Mouse (Mus musculus): Measurements from ENCODE around the gene Mypn. TPM values are rescaled to one million over a fixed set of nuclear protein-coding genes. Genes with fewer than 3 reads are reported as not detected.

Gene Mypn
- polyA plus RNA-seq, 1 experiment, result 2.5 TPM

DNA sequence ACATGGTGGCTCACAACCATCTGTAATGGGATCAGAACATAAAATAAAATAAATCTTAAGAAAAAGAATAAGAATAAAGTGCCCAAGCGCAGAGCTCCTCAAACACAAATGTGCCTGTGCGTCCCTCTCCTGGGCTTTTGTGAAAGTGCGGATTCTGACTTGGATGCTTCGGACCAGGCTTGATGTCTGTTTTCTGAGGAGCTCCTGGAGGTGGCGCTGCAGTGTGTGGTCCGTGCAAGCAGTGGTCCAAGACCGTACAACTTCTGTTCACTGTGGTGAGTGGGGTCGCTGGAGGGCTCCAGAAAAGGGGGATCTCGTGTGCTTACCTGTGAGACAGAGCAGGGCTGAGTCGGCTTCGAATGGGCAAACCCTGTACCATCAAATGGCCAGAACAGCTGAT is 78.4 kb downstream of the Mypn start:
- no peak overlapping the region for H3K4me3 ChIP-seq (ENCODE audit: insufficient read depth, low read length)
- TF ChIP-seq CTCF (IDR thresholded peaks at IDR 0.05; ENCODE audit: extremely low read depth, insufficient read depth, low read length) (peak; percentile 34; the same call in 1 of the 2 replicates), POLR2A (IDR thresholded peaks at IDR 0.05; ENCODE audit: extremely low read depth, insufficient read depth, low read length) (no peak)

DNA sequence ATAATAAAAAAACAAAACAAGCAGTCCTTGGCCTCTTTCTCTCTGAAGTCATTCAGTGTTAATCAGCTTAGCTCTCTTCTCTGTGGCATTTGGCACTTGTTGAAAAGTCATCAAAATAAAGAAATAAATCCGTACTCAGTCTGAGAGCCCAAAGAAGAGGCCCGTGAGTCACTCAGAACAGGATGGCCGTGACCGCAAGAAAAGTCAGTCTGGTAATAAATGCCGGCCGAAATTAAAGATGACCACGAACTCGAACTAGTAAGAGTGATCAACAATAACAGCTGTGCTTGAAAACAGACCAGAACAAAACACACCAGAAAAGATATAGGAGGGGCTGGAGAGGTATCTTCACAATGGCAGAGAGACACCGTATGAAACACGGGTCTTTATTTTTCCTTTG is 79.7 kb downstream of the Mypn start:
- Histone ChIP-seq H3K27ac (ENCODE audit: insufficient read depth, low read length) (no peak overlapping the region), H3K4me1 (ENCODE audit: control insufficient read depth, insufficient read depth, low read length) (no peaks in the 10 kb centered on the region), H3K4me3 (ENCODE audit: insufficient read depth, low read length) (no peak overlapping the region)
- TF ChIP-seq POLR2A (IDR thresholded peaks at IDR 0.05; ENCODE audit: extremely low read depth, insufficient read depth, low read length) (no peak), CTCF (IDR thresholded peaks at IDR 0.05; ENCODE audit: extremely low read depth, insufficient read depth, low read length) (no peak)

More for the DNA sequence above, 78.4 kb downstream of the Mypn start:
- H3K27ac ChIP-seq (ENCODE audit: insufficient read depth, low read length), result no peak overlapping the region
- no peaks in the 10 kb centered on the region for H3K4me1 ChIP-seq (ENCODE audit: control insufficient read depth, insufficient read depth, low read length)

DNA sequence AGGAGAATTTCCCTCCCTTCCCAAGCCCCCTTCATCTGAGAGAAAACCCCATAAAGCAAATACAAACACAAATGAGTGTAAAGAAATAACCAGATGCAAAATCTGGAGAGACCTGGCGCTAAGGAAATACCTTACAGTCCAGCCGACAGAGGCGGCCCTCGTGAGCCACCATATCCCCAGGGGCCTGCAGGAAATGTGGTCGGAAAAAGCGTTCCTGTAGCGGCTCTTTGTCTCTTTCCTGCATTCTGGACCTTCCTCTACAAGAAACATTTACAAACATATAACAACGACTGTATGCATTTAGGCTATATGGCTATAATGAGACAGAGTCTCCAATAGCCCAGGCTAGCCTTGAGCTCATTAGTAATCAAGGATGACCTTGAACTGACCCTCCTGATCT is 80.6 kb downstream of the Mypn start:
- Histone ChIP-seq H3K27ac (ENCODE audit: insufficient read depth, low read length) (no peak overlapping the region), H3K4me1 (ENCODE audit: control insufficient read depth, insufficient read depth, low read length) (no peaks in the 10 kb centered on the region), H3K4me3 (ENCODE audit: insufficient read depth, low read length) (no peak overlapping the region)
- TF ChIP-seq POLR2A (IDR thresholded peaks at IDR 0.05; ENCODE audit: extremely low read depth, insufficient read depth, low read length) (no peak), CTCF (IDR thresholded peaks at IDR 0.05; ENCODE audit: extremely low read depth, insufficient read depth, low read length) (no peak)

DNA sequence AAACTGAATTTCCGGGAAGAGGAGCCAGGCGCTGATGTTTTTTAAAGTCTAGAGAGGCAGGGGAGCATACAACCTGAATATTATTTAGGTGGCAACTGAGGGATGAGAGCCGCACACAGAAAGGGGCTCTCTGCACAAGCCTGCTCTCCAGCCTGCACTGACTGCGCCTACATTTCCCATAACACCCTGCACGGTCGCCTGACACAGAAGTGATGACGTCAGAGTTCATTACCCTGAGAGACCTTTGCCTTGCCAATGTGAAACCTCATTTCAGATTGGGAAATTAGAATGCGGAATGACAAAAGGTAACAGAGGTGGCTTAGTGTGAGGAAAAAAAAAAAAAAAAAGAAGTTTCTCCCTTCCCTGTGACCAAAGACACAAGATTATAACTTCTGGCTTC is 81.2 kb downstream of the Mypn start:
- H3K4me3 ChIP-seq (ENCODE audit: insufficient read depth, low read length), result no peak overlapping the region
- TF ChIP-seq POLR2A (IDR thresholded peaks at IDR 0.05; ENCODE audit: extremely low read depth, insufficient read depth, low read length) (no peak), CTCF (IDR thresholded peaks at IDR 0.05; ENCODE audit: extremely low read depth, insufficient read depth, low read length) (no peak)
- H3K27ac ChIP-seq (ENCODE audit: insufficient read depth, low read length), result no peak overlapping the region
- H3K4me1 ChIP-seq (ENCODE audit: control insufficient read depth, insufficient read depth, low read length), result no peaks in the 10 kb centered on the region

DNA sequence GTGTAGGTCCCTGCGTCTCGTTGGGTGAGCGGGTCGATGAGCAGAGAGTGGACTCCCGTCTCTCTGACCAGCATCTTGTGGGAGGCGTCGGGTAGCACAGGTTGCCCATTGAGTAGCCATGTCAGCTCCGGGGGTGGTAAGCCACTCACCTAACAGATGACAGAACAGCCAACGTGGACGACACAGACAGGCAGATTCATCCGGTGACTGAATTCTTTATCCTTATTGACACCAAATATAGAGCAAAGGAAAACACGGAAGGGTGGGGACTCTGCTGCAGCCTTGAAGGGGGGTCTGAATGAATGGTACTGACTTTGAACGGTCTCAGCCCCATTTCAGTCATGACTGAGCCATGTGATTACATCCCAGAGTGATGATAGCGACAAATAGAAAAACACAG is 81.8 kb downstream of the Mypn start:
- TF ChIP-seq CTCF (IDR thresholded peaks at IDR 0.05; ENCODE audit: extremely low read depth, insufficient read depth, low read length), result no peak
- TF ChIP-seq POLR2A (IDR thresholded peaks at IDR 0.05; ENCODE audit: extremely low read depth, insufficient read depth, low read length), result no peak
- H3K27ac ChIP-seq (ENCODE audit: insufficient read depth, low read length), result no peak overlapping the region
- H3K4me1 ChIP-seq (ENCODE audit: control insufficient read depth, insufficient read depth, low read length), result no peaks in the 10 kb centered on the region
- no peak overlapping the region for H3K4me3 ChIP-seq (ENCODE audit: insufficient read depth, low read length)

DNA sequence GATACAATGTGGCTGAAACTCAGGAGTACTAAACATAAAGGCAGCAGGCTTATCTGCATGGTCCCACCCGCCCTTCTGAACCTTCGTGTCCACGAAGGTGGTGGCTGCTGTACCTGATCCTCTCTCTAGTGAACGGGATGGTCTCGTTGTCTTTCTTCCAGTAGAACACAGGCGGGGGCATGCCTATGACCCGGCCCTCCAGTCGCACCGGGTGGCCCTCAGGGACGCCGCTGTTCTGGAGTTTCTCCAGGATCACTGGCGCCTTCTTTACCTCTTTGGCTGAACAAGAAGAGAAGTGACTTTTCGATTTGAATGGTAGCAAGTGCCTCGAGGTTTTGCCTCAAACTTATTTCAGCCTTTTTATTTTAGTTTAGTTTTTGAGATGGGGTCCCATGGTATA is 83.8 kb downstream of the Mypn start:
- Histone ChIP-seq H3K27ac (ENCODE audit: insufficient read depth, low read length) (no peak overlapping the region), H3K4me1 (ENCODE audit: control insufficient read depth, insufficient read depth, low read length) (no peaks in the 10 kb centered on the region), H3K4me3 (ENCODE audit: insufficient read depth, low read length) (no peak overlapping the region)
- TF ChIP-seq CTCF (IDR thresholded peaks at IDR 0.05; ENCODE audit: extremely low read depth, insufficient read depth, low read length) (no peak), POLR2A (IDR thresholded peaks at IDR 0.05; ENCODE audit: extremely low read depth, insufficient read depth, low read length) (no peak)

DNA sequence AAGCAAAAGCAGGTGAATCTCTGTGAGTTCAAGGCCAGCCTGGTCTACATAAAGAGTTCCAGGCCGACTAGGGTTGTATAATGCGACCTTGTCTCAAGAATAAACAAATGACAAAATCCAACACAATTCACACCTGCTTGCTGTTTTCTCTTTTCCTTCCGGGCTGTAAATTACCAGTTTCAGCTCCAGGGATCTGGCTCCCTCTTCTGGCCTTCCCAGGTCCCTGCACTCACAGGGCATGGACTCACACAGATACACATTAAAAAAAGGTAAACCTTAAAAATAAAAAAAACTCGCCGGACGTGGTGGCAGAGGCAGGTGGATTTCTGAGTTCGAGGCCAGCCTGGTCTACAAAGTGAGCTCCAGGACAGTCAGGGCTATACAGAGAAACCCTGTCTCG is 86.2 kb downstream of the Mypn start:
- no peak overlapping the region for H3K27ac ChIP-seq (ENCODE audit: insufficient read depth, low read length)
- no peaks in the 10 kb centered on the region for H3K4me1 ChIP-seq (ENCODE audit: control insufficient read depth, insufficient read depth, low read length)
- TF ChIP-seq CTCF (IDR thresholded peaks at IDR 0.05; ENCODE audit: extremely low read depth, insufficient read depth, low read length), result no peak
- no peak for TF ChIP-seq POLR2A (IDR thresholded peaks at IDR 0.05; ENCODE audit: extremely low read depth, insufficient read depth, low read length)
- no peak overlapping the region for H3K4me3 ChIP-seq (ENCODE audit: insufficient read depth, low read length)

DNA sequence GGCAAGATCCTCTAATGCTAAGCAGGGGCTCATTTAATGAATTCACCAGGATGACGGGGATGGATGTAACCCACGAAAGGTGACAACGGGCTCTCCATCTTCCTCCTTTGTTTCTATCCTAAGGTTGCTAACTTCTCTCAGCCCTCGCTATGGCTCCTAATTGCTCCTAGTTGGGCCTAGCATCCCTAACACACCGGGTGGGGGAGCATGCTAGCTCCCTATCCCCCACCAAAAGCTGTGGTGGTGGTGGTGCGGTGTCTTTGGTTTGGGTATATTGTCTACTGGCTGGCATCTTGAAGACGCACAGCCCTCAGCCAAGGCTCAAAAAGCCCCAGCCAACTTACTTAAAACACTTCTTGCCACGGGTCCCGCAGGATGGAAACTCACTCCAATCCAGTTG is 87.4 kb downstream of the Mypn start:
- TF ChIP-seq POLR2A (IDR thresholded peaks at IDR 0.05; ENCODE audit: extremely low read depth, insufficient read depth, low read length), result no peak
- no peak for TF ChIP-seq CTCF (IDR thresholded peaks at IDR 0.05; ENCODE audit: extremely low read depth, insufficient read depth, low read length)
- H3K4me1 ChIP-seq (ENCODE audit: control insufficient read depth, insufficient read depth, low read length), result no peaks in the 10 kb centered on the region
- no peak overlapping the region for H3K27ac ChIP-seq (ENCODE audit: insufficient read depth, low read length)
- H3K4me3 ChIP-seq (ENCODE audit: insufficient read depth, low read length), result no peak overlapping the region

DNA sequence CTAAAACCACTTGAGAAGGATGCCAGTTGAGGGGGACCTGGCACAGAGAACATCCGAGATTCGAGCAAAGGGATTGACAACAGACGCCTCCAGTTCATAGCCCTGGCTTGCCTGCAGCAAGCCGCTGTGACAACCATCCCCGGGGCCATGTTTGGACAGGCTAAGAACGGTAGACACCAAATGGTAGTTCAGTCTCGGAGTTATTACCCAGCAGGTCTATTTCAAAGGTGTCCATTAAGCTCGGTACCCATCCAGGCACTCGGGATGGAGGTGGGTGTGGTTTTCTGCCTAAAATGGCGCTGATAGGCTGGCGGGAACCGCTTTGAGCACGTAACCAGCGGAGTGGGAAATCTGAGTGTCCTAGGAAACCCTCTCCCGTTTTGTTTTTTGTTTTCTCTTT is 87.9 kb downstream of the Mypn start:
- TF ChIP-seq CTCF (IDR thresholded peaks at IDR 0.05; ENCODE audit: extremely low read depth, insufficient read depth, low read length) (no peak), POLR2A (IDR thresholded peaks at IDR 0.05; ENCODE audit: extremely low read depth, insufficient read depth, low read length) (no peak)
- no peak overlapping the region for H3K4me3 ChIP-seq (ENCODE audit: insufficient read depth, low read length)
- no peaks in the 10 kb centered on the region for H3K4me1 ChIP-seq (ENCODE audit: control insufficient read depth, insufficient read depth, low read length)
- H3K27ac ChIP-seq (ENCODE audit: insufficient read depth, low read length), result no peak overlapping the region

DNA sequence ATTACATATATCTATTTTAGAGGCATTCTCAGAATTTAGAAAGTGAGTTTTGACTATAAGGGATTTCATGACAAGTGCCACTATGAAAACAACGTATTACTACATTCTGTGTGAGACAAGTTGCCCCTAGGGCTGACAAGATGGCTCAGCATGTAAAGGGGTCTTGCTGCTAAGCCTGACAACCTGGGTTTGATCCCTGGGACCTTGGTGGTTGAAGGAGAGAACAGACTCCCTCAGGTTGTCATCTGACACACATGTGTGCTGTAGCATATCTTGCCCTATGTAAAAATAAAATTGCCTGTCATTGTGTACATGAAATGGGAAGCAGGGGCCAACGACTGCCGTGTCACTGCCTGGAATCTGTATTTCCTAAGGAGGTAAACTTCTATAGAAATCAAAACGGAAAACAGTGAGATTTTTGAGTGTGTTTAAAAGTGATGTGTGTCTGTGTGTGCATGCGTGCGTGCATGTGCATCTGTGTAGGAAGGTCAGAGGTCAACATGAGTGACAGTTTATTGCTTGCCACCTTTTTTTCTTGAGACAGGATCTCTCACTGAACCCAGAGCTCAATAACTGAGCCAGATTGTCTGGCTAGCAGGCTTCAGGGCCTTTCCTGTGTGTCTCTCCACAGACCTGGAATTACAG is 89.9 kb downstream of the Mypn start:
- Histone ChIP-seq H3K27ac (ENCODE audit: insufficient read depth, low read length) (no peak overlapping the region), H3K4me1 (ENCODE audit: control insufficient read depth, insufficient read depth, low read length) (no peaks in the 10 kb centered on the region), H3K4me3 (ENCODE audit: insufficient read depth, low read length) (no peak overlapping the region)
- no peak for TF ChIP-seq CTCF (IDR thresholded peaks at IDR 0.05; ENCODE audit: extremely low read depth, insufficient read depth, low read length)
- TF ChIP-seq POLR2A (IDR thresholded peaks at IDR 0.05; ENCODE audit: extremely low read depth, insufficient read depth, low read length), result no peak

Data from cortical plate, adult 2 months (tissue).